Mouse (Mus musculus): ENCODE data around the gene Icam1. TPM values are rescaled to one million over a fixed set of nuclear protein-coding genes. Genes with fewer than 3 reads are reported as not detected.
A peak's percentile ranks its signal among the peaks of the same experiment; 100 is the strongest.
"Not testable (repeated sequence)": the region's sequence is repeated elsewhere in the genome, so short reads cannot be mapped to it uniquely, and the experiment has no call there.

Icam1 gene
- polyA plus RNA-seq, 1 experiment from 2014 or later: 8.8 TPM

DNA sequence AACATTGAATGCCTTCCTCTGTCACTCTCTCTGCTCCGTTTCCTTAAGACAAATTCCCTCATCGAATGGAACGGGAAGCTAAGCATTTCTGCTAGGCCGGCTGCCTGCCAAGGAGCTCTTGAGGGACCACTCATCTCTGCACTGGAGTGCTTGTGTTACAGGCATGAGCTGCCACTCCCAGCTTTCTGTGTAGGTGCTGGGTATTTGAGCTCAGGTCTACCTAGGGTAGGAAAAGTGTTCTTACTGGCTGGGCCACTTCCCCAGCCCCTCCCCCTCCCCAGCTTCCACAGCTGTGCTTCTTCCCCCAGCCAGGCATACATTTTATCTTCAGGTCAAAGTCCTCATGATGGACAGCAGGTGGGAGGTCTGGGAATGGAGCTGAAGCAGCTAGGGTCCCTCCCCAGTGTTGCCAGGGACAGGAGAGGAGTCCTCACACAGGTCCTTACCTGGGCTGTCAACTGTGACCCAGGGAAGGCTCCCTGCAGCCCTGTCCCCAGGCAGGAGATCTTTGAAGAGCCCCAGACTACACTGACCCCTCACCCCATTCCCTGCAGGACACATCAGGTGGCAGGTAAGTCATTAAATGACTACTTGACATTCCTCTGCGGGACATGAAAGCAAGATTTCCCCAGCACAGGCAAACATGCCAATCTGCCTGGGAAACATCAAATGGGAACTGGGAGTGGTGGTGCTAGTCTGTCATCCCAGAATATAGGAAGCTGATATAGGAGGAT is 22.5 kb upstream of the Icam1 start:
- 58% methylated on average over 5 of the region's 5 CpGs for WGBS
- Histone ChIP-seq H3K27ac (no peak overlapping the region), H3K9ac (replicated peaks) (no peak overlapping the region), H3K4me1 (replicated peaks) (peaks cover 6% of the 10 kb centered on the region), H3K4me2 (no peak overlapping the region), H3K27me3 (no peaks in the 10 kb centered on the region), H3K9me3 (no peaks in the 10 kb centered on the region), H3K36me3 (no peaks in the 10 kb centered on the region), H3K4me3 (replicated peaks) (no peak overlapping the region)
- ATAC-seq (ENCODE audit: insufficient number of reproducible peaks, insufficient read depth, low FRiP score, low TSS enrichment, low read depth): no peak

- no peak overlapping the region for H3K9ac ChIP-seq (replicated peaks)
- H3K4me2 ChIP-seq: no peak overlapping the region
- no peak overlapping the region for H3K27ac ChIP-seq
- 77% methylated on average over 3 of the region's 3 CpGs for WGBS
- no peaks in the 10 kb centered on the region for H3K27me3 ChIP-seq
- ATAC-seq (ENCODE audit: insufficient number of reproducible peaks, insufficient read depth, low FRiP score, low TSS enrichment, low read depth): no peak
- peaks cover 6% of the 10 kb centered on the region for H3K4me1 ChIP-seq (replicated peaks)
- no peaks in the 10 kb centered on the region for H3K9me3 ChIP-seq
- no peaks in the 10 kb centered on the region for H3K36me3 ChIP-seq
- no peak overlapping the region for H3K4me3 ChIP-seq (replicated peaks)
These were observed 20.7 kb upstream of the Icam1 start for GRCm38 (mm10) chr9:20995069-20995468.

- no peaks in the 10 kb centered on the region for H3K27me3 ChIP-seq
- no peak for ATAC-seq (ENCODE audit: insufficient number of reproducible peaks, insufficient read depth, low FRiP score, low TSS enrichment, low read depth)
- H3K9me3 ChIP-seq: no peaks in the 10 kb centered on the region
- no peak overlapping the region for H3K4me2 ChIP-seq
- no peak overlapping the region for H3K27ac ChIP-seq
- WGBS: 93% methylated on average over 8 of the region's 8 CpGs
- no peaks in the 10 kb centered on the region for H3K36me3 ChIP-seq
- no peaks in the 10 kb centered on the region for H3K4me1 ChIP-seq (replicated peaks)
- H3K4me3 ChIP-seq (replicated peaks): no peak overlapping the region
- H3K9ac ChIP-seq (replicated peaks): no peak overlapping the region
These were observed 18.7 kb upstream of the Icam1 start for GRCm38 (mm10) chr9:20997065-20997464.

DNA sequence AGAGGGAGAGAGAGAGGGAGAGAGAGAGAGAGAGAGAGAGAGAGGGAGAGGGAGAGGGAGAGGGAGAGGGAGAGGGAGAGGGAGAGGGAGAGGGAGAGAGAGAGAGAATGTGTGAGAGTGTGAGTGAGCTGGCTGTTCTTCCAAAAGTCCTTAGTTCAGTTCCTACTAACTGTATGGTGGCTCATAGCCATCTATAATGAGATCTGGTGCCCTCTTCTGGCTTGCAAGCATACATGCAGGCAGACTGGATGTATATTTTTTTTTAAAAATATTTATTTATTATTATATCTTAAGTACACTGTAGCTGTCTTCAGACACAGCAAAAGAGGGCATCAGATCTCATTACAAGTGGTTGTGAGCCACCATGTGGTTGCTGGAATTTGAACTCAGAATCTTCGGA is 17.4 kb upstream of the Icam1 start:
- not testable (repeated sequence) for H3K36me3 ChIP-seq; H3K4me3 ChIP-seq (replicated peaks); H3K27me3 ChIP-seq; H3K4me1 ChIP-seq (replicated peaks); H3K27ac ChIP-seq; H3K9me3 ChIP-seq; ATAC-seq (ENCODE audit: insufficient number of reproducible peaks, insufficient read depth, low FRiP score, low TSS enrichment, low read depth); H3K9ac ChIP-seq (replicated peaks); H3K4me2 ChIP-seq
- 78% methylated on average over 1 of the region's 1 CpGs for WGBS

- Histone ChIP-seq H3K4me2 (no peak overlapping the region), H3K9ac (replicated peaks) (no peak overlapping the region), H3K27me3 (no peaks in the 10 kb centered on the region), H3K36me3 (peaks cover 15% of the 10 kb centered on the region), H3K4me3 (replicated peaks) (no peak overlapping the region), H3K9me3 (no peaks in the 10 kb centered on the region), H3K27ac (no peak overlapping the region), H3K4me1 (replicated peaks) (peaks cover 5% of the 10 kb centered on the region; the same call in 1 of the 2 replicates)
- ATAC-seq (ENCODE audit: insufficient number of reproducible peaks, insufficient read depth, low FRiP score, low TSS enrichment, low read depth): no peak
These were observed 15.0 kb upstream of the Icam1 start for GRCm38 (mm10) chr9:21000811-21001210.

GRCm38 (mm10) chr9:21001651-21002200 is 14.1 kb upstream of the Icam1 start:
- Histone ChIP-seq H3K36me3 (peaks cover 23% of the 10 kb centered on the region), H3K27ac (no peak overlapping the region), H3K4me2 (peak overlapping the region; percentile 86; the same call in 1 of the 2 replicates), H3K9me3 (no peaks in the 10 kb centered on the region), H3K4me3 (replicated peaks) (no peak overlapping the region), H3K9ac (replicated peaks) (no peak overlapping the region), H3K4me1 (replicated peaks) (peaks cover 5% of the 10 kb centered on the region; the same call in 1 of the 2 replicates), H3K27me3 (no peaks in the 10 kb centered on the region)
- no peak for ATAC-seq (ENCODE audit: insufficient number of reproducible peaks, insufficient read depth, low FRiP score, low TSS enrichment, low read depth)
- 76% methylated on average over 6 of the region's 6 CpGs for WGBS

- Histone ChIP-seq H3K27ac (peak overlapping the region; percentile 67; the same call in 1 of the 2 replicates), H3K9ac (replicated peaks) (peak overlapping the region; percentile 84), H3K4me3 (replicated peaks) (peak overlapping the region; percentile 78), H3K36me3 (peaks cover 28% of the 10 kb centered on the region), H3K27me3 (no peaks in the 10 kb centered on the region), H3K9me3 (no peaks in the 10 kb centered on the region), H3K4me2 (peak overlapping the region; percentile 86), H3K4me1 (replicated peaks) (peaks cover 5% of the 10 kb centered on the region; the same call in 1 of the 2 replicates)
- ATAC-seq (ENCODE audit: insufficient number of reproducible peaks, insufficient read depth, low FRiP score, low TSS enrichment, low read depth): peak; percentile 23
- 10% methylated on average over 7 of the region's 7 CpGs for WGBS
These were observed 13.5 kb upstream of the Icam1 start for GRCm38 (mm10) chr9:21002270-21002626.

DNA sequence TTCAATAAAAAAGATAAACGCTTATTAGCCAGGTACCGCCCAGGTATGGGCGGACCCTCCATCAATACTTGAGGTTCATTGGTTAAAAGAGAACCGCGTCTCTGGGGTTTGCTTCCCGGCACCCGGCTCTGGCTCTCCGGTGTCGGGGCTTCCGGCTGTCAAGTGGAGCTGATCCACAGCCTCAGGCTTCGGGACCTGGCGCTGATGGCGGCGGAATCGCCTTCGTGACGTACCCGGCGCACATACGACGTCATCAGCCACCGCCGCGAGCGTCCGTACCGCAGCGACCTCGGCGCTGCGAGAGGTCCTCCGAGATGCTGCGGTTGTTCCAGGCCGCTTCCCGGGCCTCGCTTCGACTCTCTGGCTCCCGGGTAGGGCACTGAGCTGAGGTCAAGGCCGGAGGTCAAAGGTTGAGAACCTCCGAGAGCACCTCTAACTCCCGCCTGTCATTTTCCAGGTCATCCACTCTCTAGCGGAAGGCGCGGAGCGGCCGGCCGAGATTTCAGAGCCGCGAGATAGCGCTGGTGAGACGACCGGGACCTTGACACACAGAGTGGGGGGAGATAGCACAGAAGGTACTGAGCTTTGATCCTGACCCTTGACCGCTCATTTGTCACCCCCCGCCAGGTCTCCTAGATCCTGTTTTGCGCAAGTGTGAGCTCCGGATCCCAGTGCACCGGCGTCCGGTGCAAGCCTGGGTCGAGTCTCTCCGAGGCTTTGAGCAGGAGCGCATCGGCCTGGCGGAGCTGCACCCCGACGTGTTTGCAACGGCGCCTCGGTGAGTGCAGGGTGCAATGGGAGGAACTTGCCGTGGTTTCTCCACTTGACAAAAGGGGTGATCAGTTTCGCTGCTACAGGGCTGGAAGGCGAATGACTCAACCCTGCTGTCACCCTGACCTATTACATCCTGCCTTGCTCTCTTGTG is 12.9 kb upstream of the Icam1 start, which contains the start of gene Mrpl4:
TSS of gene Mrpl4 (plus strand) at position 112 of the 925 bp plus-strand sequence.
- Histone ChIP-seq H3K4me3 (replicated peaks) (peak within 1 kb of the TSS; percentile 78), H3K9ac (replicated peaks) (peak within 1 kb of the TSS; percentile 84), H3K27me3 (no peaks in the 10 kb centered on the region), H3K9me3 (no peaks in the 10 kb centered on the region), H3K27ac (peak within 1 kb of the TSS; percentile 67), H3K4me1 (replicated peaks) (peaks cover 5% of the 10 kb centered on the region; the same call in 1 of the 2 replicates), H3K36me3 (peaks cover 34% of the 10 kb centered on the region), H3K4me2 (peak within 1 kb of the TSS; percentile 86)
- under 1% methylated on average over 72 of the region's 72 CpGs for WGBS
- peak; percentile 67 for ATAC-seq (ENCODE audit: insufficient number of reproducible peaks, insufficient read depth, low FRiP score, low TSS enrichment, low read depth)

DNA sequence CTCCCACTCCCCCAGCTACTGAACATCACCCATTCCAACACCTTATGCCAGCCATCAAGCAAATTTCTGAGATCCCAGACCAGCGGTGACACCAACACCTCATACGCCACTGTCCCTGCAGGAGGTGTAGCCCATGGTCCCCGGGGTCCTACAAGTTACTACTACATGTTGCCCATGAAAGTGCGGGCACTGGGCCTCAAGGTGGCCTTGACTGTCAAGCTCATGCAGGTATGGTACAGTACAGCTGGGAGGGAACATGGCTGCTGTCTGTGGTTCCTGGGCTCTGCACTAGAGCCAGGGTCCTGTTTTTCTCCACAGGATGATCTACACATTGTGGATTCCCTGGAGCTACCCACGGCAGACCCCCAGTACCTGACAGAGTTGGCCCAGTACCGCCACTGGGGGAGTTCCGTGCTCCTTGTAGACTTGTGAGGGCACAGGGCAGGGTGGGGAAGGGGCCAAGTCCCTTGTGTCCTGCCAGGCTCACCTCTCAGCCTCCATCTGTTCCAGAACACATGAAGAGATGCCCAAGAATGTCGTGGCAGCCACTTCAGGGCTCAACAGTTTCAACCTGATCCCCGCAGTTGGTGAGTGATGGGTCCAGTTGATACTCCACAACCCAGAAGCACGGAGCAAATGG is 8.4 kb upstream of the Icam1 start:
- H3K27ac ChIP-seq: no peak overlapping the region
- H3K4me1 ChIP-seq (replicated peaks): peaks cover 5% of the 10 kb centered on the region; the same call in 1 of the 2 replicates
- ATAC-seq (ENCODE audit: insufficient number of reproducible peaks, insufficient read depth, low FRiP score, low TSS enrichment, low read depth): no peak
- H3K4me2 ChIP-seq: no peak overlapping the region
- no peak overlapping the region for H3K9ac ChIP-seq (replicated peaks)
- H3K27me3 ChIP-seq: 0 out of 2 replicates have a peak, but pooled peaks cover 10% of the 10 kb centered on the region
- WGBS: 94% methylated on average over 10 of the region's 10 CpGs
- no peak overlapping the region for H3K4me3 ChIP-seq (replicated peaks)
- H3K36me3 ChIP-seq: peaks cover 54% of the 10 kb centered on the region
- H3K9me3 ChIP-seq: no peaks in the 10 kb centered on the region

- Histone ChIP-seq H3K4me1 (replicated peaks) (peaks cover 5% of the 10 kb centered on the region; the same call in 1 of the 2 replicates), H3K27ac (no peak overlapping the region), H3K27me3 (peaks cover 12% of the 10 kb centered on the region; the same call in 1 of the 2 replicates), H3K4me3 (replicated peaks) (no peak overlapping the region), H3K36me3 (peaks cover 54% of the 10 kb centered on the region), H3K4me2 (no peak overlapping the region), H3K9ac (replicated peaks) (no peak overlapping the region), H3K9me3 (no peaks in the 10 kb centered on the region)
- no peak for ATAC-seq (ENCODE audit: insufficient number of reproducible peaks, insufficient read depth, low FRiP score, low TSS enrichment, low read depth)
- 82% methylated on average over 7 of the region's 7 CpGs for WGBS
These were observed 7.8 kb upstream of the Icam1 start for GRCm38 (mm10) chr9:21008007-21008406.

All from limb, embryonic 12.5 days (tissue).